Mouse (Mus musculus): ENCODE measurements around the gene Hsf2bp. TPM values are rescaled to one million over a fixed set of nuclear protein-coding genes. Genes with fewer than 3 reads are reported as not detected.

The Hsf2bp gene
- polyA plus RNA-seq, 2 experiments = 0.07 to 0.10 TPM

DNA sequence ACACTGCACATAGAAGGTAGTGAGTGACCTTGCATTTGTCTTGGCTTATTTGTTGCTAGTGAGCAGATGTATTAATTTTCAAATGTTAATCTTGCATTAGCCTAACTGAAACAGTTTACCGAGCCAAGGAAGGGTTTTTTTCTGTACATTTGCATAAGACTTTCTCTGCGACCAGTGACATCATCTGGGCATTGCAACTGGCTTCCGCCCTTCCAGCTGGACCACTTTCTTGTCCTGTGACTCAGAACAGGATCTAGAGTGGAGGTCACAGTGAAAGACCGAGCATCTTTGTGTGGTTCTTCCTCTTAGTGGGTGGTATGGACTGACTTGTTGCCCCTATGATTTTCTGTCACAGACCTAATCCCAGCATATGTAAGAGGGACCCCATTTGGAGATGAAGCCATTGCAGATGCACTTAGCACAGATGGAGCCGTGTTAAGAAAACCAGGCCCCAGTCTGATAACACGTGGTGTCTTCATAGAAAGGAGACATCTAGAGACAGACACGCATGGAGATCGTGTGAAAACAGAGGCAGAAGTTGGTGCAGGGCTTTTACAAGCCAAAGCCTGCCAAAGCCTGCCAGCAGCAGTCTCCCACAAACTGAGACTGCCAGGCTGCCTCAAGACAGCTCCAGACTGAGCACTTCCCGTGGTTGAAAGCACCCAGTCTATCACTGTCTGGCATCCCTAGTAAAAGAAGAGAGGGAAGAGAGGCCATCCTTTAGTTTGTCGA lies 108.1 kb downstream of the Hsf2bp start:
- Histone ChIP-seq H3K27ac (no peak overlapping the region), H3K4me3 (ENCODE audit: insufficient read depth in 1 of 2, low read depth in 2 of 2, low read length in 2 of 2) (no peak overlapping the region), H3K4me1 (replicated peaks; ENCODE audit: control insufficient read depth in 2 of 2, insufficient read depth in 2 of 2, low read length in 1 of 2) (peaks cover 0 to 7% of the 10 kb centered on the region in 2 experiments; a peak in 1 of 4 replicates), H3K9me3 (ENCODE audit: control insufficient read depth, low read length) (no peaks in the 10 kb centered on the region), H3K36me3 (replicated peaks; ENCODE audit: control insufficient read depth, insufficient read depth, low read depth) (no peaks in the 10 kb centered on the region), H3K9ac (replicated peaks) (no peak overlapping the region), H3K4me2 (ENCODE audit: low read depth) (no peak overlapping the region), H3K27me3 (ENCODE audit: control insufficient read depth, insufficient read depth, low read length) (no peaks in the 10 kb centered on the region)
- ATAC-seq (ENCODE audit: insufficient read depth) (no peak), DNase-seq (ENCODE audit: low read depth in 3 of 3, low spot score in 3 of 3) (no peak)
- 65% methylated on average over 10 of the region's 10 CpGs for WGBS (ENCODE audit: insufficient replicate concordance)
- TF ChIP-seq EP300 (IDR thresholded peaks at IDR 0.05; ENCODE audit: low read depth) (no peak), CTCF (IDR thresholded peaks at IDR 0.05; ENCODE audit: low read depth) (no peak)

GRCm38 (mm10) chr17:31924229-31924628 lies 111.9 kb downstream of the Hsf2bp start:
- Histone ChIP-seq H3K4me2 (ENCODE audit: low read depth) (no peak overlapping the region), H3K27me3 (ENCODE audit: control insufficient read depth, insufficient read depth, low read length) (no peaks in the 10 kb centered on the region), H3K27ac (no peak overlapping the region), H3K36me3 (replicated peaks; ENCODE audit: control insufficient read depth, insufficient read depth, low read depth) (no peaks in the 10 kb centered on the region), H3K9me3 (ENCODE audit: control insufficient read depth, low read length) (no peaks in the 10 kb centered on the region), H3K9ac (replicated peaks) (no peak overlapping the region), H3K4me3 (ENCODE audit: insufficient read depth in 1 of 2, low read depth in 2 of 2, low read length in 2 of 2) (no peak overlapping the region), H3K4me1 (replicated peaks; ENCODE audit: control insufficient read depth in 2 of 2, insufficient read depth in 2 of 2, low read length in 1 of 2) (peaks cover 0 to 1% of the 10 kb centered on the region in 2 experiments; a peak in 1 of 4 replicates)
- ATAC-seq (ENCODE audit: insufficient read depth) (no peak), DNase-seq (ENCODE audit: low read depth in 3 of 3, low spot score in 3 of 3) (no peak)
- no peak for TF ChIP-seq CTCF (IDR thresholded peaks at IDR 0.05; ENCODE audit: low read depth)
- no peak for TF ChIP-seq EP300 (IDR thresholded peaks at IDR 0.05; ENCODE audit: low read depth)
- WGBS (ENCODE audit: insufficient replicate concordance) = 47% methylated on average over 4 of the region's 4 CpGs

DNA sequence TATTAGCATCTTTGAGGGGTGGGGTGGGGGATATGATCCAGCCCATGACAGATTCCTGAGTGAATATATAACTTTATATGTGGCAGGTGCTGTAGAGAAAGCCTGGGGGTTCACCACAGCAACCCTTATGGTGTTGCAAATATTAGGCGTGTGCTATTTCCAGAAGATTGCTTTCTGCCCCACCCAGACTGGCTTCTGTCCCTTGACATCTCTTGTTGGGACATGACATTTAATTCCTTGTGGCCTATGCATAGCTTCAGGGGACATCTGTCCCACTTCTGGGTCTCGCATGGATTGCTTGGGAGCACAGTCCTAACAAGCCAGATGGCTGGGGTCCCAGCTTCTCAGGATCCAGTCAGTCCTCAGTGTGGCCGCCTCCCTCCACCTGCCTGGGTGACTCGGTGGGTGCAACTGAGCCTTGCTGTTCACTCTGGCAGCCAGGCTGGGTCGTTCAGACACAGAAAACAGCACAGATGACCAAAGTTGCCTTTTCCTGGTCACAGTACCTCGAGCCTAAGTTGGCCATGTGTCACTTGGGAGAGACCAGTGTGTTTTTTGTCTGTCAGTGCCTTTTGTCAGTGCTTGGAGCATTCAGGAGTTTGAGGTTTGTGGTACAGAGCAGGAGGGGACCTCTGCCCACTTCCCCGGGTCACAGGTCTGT lies 112.7 kb downstream of the Hsf2bp start:
- DNase-seq (ENCODE audit: low read depth in 3 of 3, low spot score in 3 of 3) (no peak), ATAC-seq (ENCODE audit: insufficient read depth) (no peak)
- H3K9ac ChIP-seq (replicated peaks) = no peak overlapping the region
- no peaks in the 10 kb centered on the region for H3K4me1 ChIP-seq (replicated peaks; ENCODE audit: control insufficient read depth in 2 of 2, insufficient read depth in 2 of 2, low read length in 1 of 2)
- no peak overlapping the region for H3K27ac ChIP-seq
- no peak overlapping the region for H3K4me2 ChIP-seq (ENCODE audit: low read depth)
- no peaks in the 10 kb centered on the region for H3K27me3 ChIP-seq (ENCODE audit: control insufficient read depth, insufficient read depth, low read length)
- H3K4me3 ChIP-seq (ENCODE audit: insufficient read depth in 1 of 2, low read depth in 2 of 2, low read length in 2 of 2) = no peak overlapping the region
- no peaks in the 10 kb centered on the region for H3K9me3 ChIP-seq (ENCODE audit: control insufficient read depth, low read length)
- TF ChIP-seq EP300 (IDR thresholded peaks at IDR 0.05; ENCODE audit: low read depth) (no peak), CTCF (IDR thresholded peaks at IDR 0.05; ENCODE audit: low read depth) (no peak)
- no peaks in the 10 kb centered on the region for H3K36me3 ChIP-seq (replicated peaks; ENCODE audit: control insufficient read depth, insufficient read depth, low read depth)
- WGBS (ENCODE audit: insufficient replicate concordance) = 51% methylated on average over 7 of the region's 7 CpGs

- Histone ChIP-seq H3K27me3 (ENCODE audit: control insufficient read depth, insufficient read depth, low read length) (no peaks in the 10 kb centered on the region), H3K9ac (replicated peaks) (no peak overlapping the region), H3K4me1 (replicated peaks; ENCODE audit: control insufficient read depth in 2 of 2, insufficient read depth in 2 of 2, low read length in 1 of 2) (no peaks in the 10 kb centered on the region), H3K36me3 (replicated peaks; ENCODE audit: control insufficient read depth, insufficient read depth, low read depth) (no peaks in the 10 kb centered on the region), H3K4me2 (ENCODE audit: low read depth) (no peak overlapping the region), H3K4me3 (ENCODE audit: insufficient read depth in 1 of 2, low read depth in 2 of 2, low read length in 2 of 2) (no peak overlapping the region), H3K9me3 (ENCODE audit: control insufficient read depth, low read length) (no peaks in the 10 kb centered on the region), H3K27ac (no peak overlapping the region)
- TF ChIP-seq CTCF (IDR thresholded peaks at IDR 0.05; ENCODE audit: low read depth) (no peak), EP300 (IDR thresholded peaks at IDR 0.05; ENCODE audit: low read depth) (no peak)
- no peak for ATAC-seq (ENCODE audit: insufficient read depth)
- DNase-seq (ENCODE audit: low read depth in 3 of 3, low spot score in 3 of 3) = no peak
- WGBS (ENCODE audit: insufficient replicate concordance) = 50% methylated on average over 9 of the region's 9 CpGs
Observed at GRCm38 (mm10) chr17:31920589-31921190, 115.5 kb downstream of the Hsf2bp start.

GRCm38 (mm10) chr17:31919599-31919998 lies 116.5 kb downstream of the Hsf2bp start:
- no peaks in the 10 kb centered on the region for H3K9me3 ChIP-seq (ENCODE audit: control insufficient read depth, low read length)
- no peaks in the 10 kb centered on the region for H3K4me1 ChIP-seq (replicated peaks; ENCODE audit: control insufficient read depth in 2 of 2, insufficient read depth in 2 of 2, low read length in 1 of 2)
- TF ChIP-seq EP300 (IDR thresholded peaks at IDR 0.05; ENCODE audit: low read depth) (no peak), CTCF (IDR thresholded peaks at IDR 0.05; ENCODE audit: low read depth) (no peak)
- no peaks in the 10 kb centered on the region for H3K36me3 ChIP-seq (replicated peaks; ENCODE audit: control insufficient read depth, insufficient read depth, low read depth)
- ATAC-seq (ENCODE audit: insufficient read depth) (no peak), DNase-seq (ENCODE audit: low read depth in 3 of 3, low spot score in 3 of 3) (no peak)
- H3K4me3 ChIP-seq (ENCODE audit: insufficient read depth in 1 of 2, low read depth in 2 of 2, low read length in 2 of 2) = no peak overlapping the region
- no peak overlapping the region for H3K4me2 ChIP-seq (ENCODE audit: low read depth)
- H3K27me3 ChIP-seq (ENCODE audit: control insufficient read depth, insufficient read depth, low read length) = no peaks in the 10 kb centered on the region
- 68% methylated on average over 7 of the region's 7 CpGs for WGBS (ENCODE audit: insufficient replicate concordance)
- no peak overlapping the region for H3K27ac ChIP-seq
- H3K9ac ChIP-seq (replicated peaks) = no peak overlapping the region

Measured in liver, embryonic 14.5 days (tissue).